Mouse (Mus musculus) midbrain, embryonic 14.5 days (tissue): ENCODE results near the gene Rgs14. TPM values are rescaled to one million over a fixed set of nuclear protein-coding genes. Genes with fewer than 3 reads are reported as not detected.

Experiments used
- ATAC-seq: fragments of 200-750 bp; cut with Nextera tagmentation; 2 replicates; pipeline ENCODE4 v1.8.0; 2017; ENCODE audit warnings: moderate number of reproducible peaks, moderate library complexity; ENCODE audit not compliant: low FRiP score, low TSS enrichment
- DNase-seq: peaks from one replicate; pipeline ENCODE4 v3.0.0-alpha.2; 2015
- H3K27ac ChIP-seq: fragments of 300-500 bp; sonication (generic); replicated peaks from 2 replicates; pipeline ENCODE4 v1.5.1; 2014; ENCODE audit warnings: mild to moderate bottlenecking, low read depth, low read length, moderate library complexity
- H3K27me3 ChIP-seq: fragments of 300-500 bp; sonication (generic); 2 replicates; pipeline ENCODE4 v1.6.1; 2014; ENCODE audit warnings: low read length, control low read depth, mixed read lengths; ENCODE audit not compliant: control insufficient read depth, insufficient read depth
- H3K36me3 ChIP-seq: fragments of 300-500 bp; sonication (generic); 2 replicates; pipeline ENCODE4 v1.6.1; 2014; ENCODE audit warnings: low read length, control low read depth; ENCODE audit not compliant: control insufficient read depth, insufficient read depth
- H3K4me1 ChIP-seq: fragments of 300-500 bp; sonication (generic); 2 replicates; pipeline ENCODE4 v1.6.1; 2014; ENCODE audit warnings: mild to moderate bottlenecking, antibody characterized with exemption, low read length, control low read depth; ENCODE audit not compliant: control insufficient read depth, insufficient read depth
- H3K4me2 ChIP-seq: fragments of 300-500 bp; sonication (generic); 2 replicates; pipeline ENCODE4 v1.6.1; 2014; ENCODE audit warnings: mild to moderate bottlenecking, low read length, moderate library complexity
- H3K4me3 ChIP-seq: fragments of 300-500 bp; sonication (generic); replicated peaks from 2 replicates; pipeline ENCODE4 v1.5.1; 2014; ENCODE audit warnings: low read depth, low read length
- H3K9ac ChIP-seq: fragments of 300-500 bp; sonication (generic); replicated peaks from 2 replicates; pipeline ENCODE4 v1.6.1; 2014; ENCODE audit warnings: mild to moderate bottlenecking, low read length, moderate library complexity
- H3K9me3 ChIP-seq: fragments of 300-500 bp; sonication (generic); 2 replicates; pipeline ENCODE4 v1.6.1; 2016; ENCODE audit warnings: low read length, control low read depth, mixed read lengths; ENCODE audit not compliant: control insufficient read depth
- WGBS: fragments of 180-500 bp; shearing (Covaris S2); extraction: QIAGEN DNeasy Blood & Tissue Kit; methylation state at CpG from one replicate; pipeline ENCODE4 v1.1.7; 2014; 5-methylcytosine and 5-hydroxymethylcytosine counted together
- polyA plus RNA-seq: library from polyadenylated mRNA; unstranded; fragments of >200 nt; fragmentation: Nextera tagmentation; extraction: Ambion mirVana; gene quantifications from 2 replicates; pipeline ENCODE4 v1.2.1, GENCODE M21; 2014

Rgs14 gene
- polyA plus RNA-seq, 1 experiment from 2014 or later = 0.33 TPM

DNA sequence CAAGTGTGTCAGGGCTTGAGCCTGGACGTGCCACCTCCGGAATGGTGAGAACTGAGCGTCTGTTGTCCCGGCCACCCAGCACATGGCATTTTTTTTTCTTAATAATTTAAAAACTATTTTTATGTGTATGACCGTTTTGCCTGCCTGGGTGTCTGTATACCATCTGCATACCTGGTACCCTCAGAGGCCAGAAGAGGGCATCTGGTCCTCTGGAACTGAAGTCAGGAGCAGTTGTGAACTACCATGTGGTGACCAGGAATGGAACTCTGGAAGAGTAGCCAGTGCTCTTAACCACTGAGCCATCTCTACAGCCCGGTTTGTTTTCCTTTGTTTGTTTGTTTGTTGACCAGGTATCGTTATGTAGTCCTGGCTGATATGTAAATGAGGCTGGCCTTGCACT lies 1.1 kb upstream of the Rgs14 start:
- ATAC-seq = no peak
- WGBS = 78% methylated on average over 7 of the region's 7 CpGs
- no peak overlapping the region for H3K27ac ChIP-seq
- H3K9me3 ChIP-seq = no peaks in the 10 kb centered on the region
- no peak overlapping the region for H3K9ac ChIP-seq
- H3K4me3 ChIP-seq = no peak overlapping the region
- no peaks in the 10 kb centered on the region; the same call in 1 of the 2 replicates for H3K27me3 ChIP-seq
- H3K36me3 ChIP-seq = no peaks in the 10 kb centered on the region
- H3K4me2 ChIP-seq = no peak overlapping the region
- DNase-seq = no peak
- H3K4me1 ChIP-seq = no peaks in the 10 kb centered on the region

DNA sequence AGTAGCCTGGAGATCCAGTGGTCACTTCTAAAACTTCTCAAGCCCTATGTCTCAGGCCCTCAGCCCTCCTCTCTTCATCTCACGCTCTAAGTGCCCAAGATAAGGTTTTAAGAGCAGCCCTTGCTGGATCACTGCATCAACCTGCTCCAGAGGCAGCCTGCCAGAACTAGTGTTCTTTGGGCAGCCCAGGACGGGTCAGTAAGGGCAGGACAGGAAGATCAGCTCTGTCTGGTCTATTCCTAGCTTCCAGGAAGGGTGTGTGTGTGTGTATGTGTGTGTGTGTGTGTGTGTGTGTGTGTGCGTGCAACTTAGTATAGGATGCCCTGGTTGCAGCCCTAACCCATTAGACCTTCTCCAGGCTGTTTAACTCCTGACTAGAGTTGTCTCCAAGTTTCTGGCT lies 702 bp downstream of the Rgs14 start:
- Histone ChIP-seq H3K4me2 (no peak overlapping the region), H3K27me3 (no peaks in the 10 kb centered on the region; the same call in 1 of the 2 replicates), H3K9ac (no peak overlapping the region), H3K4me3 (no peak overlapping the region), H3K9me3 (no peaks in the 10 kb centered on the region), H3K36me3 (no peaks in the 10 kb centered on the region), H3K27ac (no peak overlapping the region), H3K4me1 (no peaks in the 10 kb centered on the region)
- DNase-seq (no peak), ATAC-seq (no peak)
- WGBS = 75% methylated on average over 3 of the region's 3 CpGs

DNA sequence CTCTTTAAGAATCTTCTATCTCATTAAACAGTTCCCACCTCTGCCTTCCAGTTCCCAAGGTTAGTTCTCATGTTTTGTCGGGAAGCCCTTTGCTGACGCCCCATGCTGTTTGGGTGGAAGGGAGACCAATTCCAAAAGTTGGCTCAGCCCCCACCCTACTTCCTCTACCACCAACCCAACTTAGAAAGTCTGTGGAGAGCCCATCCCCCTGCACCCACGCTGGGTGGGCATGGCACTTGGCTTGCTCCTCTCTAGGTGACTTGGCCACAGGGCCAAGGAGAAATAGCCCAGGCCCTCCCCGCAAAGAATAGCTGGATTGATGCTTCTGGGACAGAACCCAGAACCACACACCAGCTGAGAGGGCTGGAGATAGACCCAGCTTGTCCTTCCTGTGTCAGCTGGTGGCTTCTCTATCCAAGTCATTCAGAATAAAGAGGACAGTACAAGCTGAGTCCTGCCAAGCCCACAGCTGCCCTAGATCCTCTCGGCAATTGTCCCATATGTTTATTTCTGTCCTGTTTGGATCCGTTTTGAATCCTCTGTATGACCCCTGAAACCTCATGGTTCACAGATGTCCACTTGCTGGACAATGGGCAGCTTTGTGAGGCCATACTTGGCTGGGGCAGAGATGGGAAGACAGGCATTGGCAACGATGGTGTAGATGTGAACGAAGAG lies 1.6 kb downstream of the Rgs14 start:
- Histone ChIP-seq H3K9ac (no peak overlapping the region), H3K4me1 (no peaks in the 10 kb centered on the region), H3K9me3 (no peaks in the 10 kb centered on the region), H3K27me3 (no peaks in the 10 kb centered on the region), H3K27ac (no peak overlapping the region), H3K36me3 (no peaks in the 10 kb centered on the region), H3K4me2 (no peak overlapping the region), H3K4me3 (no peak overlapping the region)
- DNase-seq (no peak), ATAC-seq (no peak)
- WGBS = 75% methylated on average over 8 of the region's 8 CpGs

DNA sequence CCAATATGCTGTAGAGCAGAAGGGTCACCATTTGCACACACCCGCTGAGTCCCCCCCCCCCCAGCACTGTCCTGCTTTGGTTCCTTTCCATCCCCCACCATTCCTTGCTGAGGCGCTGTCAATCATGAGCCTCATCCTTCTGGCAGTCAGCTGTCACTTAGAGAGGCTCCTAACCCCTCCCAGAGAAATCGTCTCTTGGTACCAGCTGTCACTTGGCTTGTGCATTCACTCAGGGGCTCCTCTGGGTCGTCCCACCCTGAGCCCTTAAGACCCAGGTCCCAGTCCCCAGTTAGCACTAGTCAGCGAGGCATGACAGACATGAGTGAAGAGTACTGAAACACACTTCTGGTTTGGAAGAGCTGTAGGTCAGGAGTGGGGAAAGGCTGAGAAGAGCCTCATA lies 2.2 kb downstream of the Rgs14 start:
- no peak overlapping the region for H3K4me2 ChIP-seq
- no peak overlapping the region for H3K27ac ChIP-seq
- DNase-seq (no peak), ATAC-seq (no peak)
- H3K27me3 ChIP-seq = no peaks in the 10 kb centered on the region
- 57% methylated on average over 5 of the region's 5 CpGs for WGBS
- H3K4me3 ChIP-seq = no peak overlapping the region
- H3K9me3 ChIP-seq = no peaks in the 10 kb centered on the region
- H3K4me1 ChIP-seq = no peaks in the 10 kb centered on the region
- H3K9ac ChIP-seq = no peak overlapping the region
- H3K36me3 ChIP-seq = no peaks in the 10 kb centered on the region

DNA sequence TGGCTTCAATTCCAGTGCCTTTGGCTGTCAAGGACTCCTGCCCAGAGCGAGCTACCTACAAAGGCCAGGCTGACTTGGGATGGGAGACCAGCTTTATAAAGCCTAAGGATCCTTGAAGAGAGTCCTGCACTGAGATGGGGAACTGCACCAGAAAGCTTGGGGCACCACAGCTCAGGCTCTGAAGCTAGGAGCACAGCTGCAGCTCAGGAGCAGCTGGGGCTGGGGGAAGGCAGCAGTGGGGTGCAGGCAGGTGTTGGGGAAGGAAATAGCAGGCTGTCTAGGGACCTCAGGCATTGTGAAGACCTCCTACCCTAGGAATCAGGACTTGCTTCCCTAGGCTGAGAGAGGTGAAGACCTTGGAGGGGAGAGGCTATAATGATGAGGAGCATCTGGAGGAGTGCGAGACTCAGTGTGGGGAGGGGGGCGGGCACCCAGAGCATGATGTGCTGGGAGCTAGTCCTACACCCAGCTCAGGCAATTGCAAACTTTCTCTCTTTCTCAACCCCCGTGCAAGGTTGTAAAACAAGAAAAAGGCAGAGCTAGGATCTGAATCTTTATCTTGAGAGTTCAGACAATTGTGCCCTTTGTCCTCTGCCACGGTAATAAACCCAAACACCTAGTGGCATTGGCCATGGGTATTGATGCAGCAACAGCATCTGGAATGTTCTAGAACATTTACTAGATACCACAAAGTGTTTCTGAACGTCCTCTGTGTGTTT lies 4.8 kb downstream of the Rgs14 start:
- 0 out of 2 replicates have a peak overlapping the region, but pooled peaks have one; percentile 4 for H3K9ac ChIP-seq
- 65% methylated on average over 6 of the region's 6 CpGs for WGBS
- no peaks in the 10 kb centered on the region for H3K36me3 ChIP-seq
- H3K4me1 ChIP-seq = no peaks in the 10 kb centered on the region
- H3K4me3 ChIP-seq = no peak overlapping the region
- no peak for ATAC-seq
- H3K27me3 ChIP-seq = peaks cover 16% of the 10 kb centered on the region
- H3K9me3 ChIP-seq = no peaks in the 10 kb centered on the region
- no peak for DNase-seq
- no peak overlapping the region for H3K27ac ChIP-seq
- no peak overlapping the region for H3K4me2 ChIP-seq

DNA sequence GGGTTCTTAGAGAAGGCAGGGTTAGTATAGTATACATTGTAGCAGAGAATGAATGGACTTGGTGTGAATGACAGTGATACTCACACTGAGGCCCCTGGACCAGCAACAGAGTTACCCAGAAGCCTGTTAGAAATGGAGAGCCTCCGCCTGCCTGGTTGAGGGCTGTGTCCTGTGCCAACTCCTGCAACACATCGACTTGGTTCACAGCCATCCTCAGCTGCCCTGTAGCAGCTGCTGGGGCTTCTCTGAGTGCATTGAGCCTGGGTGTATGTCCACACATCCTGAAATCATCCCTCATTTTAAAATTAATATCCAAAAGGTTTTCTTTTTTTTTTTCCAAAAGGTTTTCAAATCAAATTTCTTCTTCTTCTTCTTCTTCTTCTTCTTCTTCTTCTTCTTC lies 6.3 kb downstream of the Rgs14 start:
- Histone ChIP-seq H3K9me3 (no peaks in the 10 kb centered on the region), H3K4me3 (no peak overlapping the region), H3K27ac (no peak overlapping the region), H3K9ac (no peak overlapping the region), H3K27me3 (peaks cover 27% of the 10 kb centered on the region), H3K36me3 (no peaks in the 10 kb centered on the region), H3K4me1 (no peaks in the 10 kb centered on the region), H3K4me2 (no peak overlapping the region)
- ATAC-seq (no peak), DNase-seq (no peak)
- 70% methylated on average over 2 of the region's 2 CpGs for WGBS

DNA sequence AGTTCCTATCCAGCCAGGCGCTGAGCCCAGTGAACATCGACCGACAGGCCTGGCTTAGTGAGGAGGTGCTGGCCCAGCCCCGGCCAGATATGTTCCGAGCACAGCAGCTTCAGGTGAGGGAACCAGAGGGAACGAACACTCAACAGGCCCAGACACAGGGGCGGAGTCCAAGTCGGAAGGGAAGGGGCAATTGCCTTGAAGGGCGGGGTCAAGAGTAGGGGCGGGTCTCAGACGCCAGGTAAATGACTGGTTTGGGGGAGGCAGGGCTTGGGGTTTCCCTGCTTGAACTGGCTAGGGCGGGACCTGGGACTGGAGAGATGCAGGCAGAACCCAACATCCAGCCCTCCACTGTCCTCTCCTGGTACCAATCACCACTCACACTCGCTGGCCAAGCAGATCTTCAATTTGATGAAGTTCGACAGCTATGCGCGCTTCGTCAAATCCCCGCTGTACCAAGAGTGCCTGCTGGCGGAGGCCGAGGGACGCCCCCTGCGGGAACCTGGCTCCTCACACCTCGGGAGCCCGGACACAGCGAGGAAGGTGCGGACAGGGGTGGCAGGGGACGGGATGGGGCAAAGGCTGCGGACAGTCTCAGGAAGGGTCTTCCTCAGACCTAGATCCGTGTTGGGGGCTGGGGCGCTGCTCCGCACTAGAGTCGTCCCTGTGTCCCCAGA lies 9.5 kb downstream of the Rgs14 start:
- Histone ChIP-seq H3K27me3 (peaks cover 27% of the 10 kb centered on the region), H3K4me2 (no peak overlapping the region)

DNA sequence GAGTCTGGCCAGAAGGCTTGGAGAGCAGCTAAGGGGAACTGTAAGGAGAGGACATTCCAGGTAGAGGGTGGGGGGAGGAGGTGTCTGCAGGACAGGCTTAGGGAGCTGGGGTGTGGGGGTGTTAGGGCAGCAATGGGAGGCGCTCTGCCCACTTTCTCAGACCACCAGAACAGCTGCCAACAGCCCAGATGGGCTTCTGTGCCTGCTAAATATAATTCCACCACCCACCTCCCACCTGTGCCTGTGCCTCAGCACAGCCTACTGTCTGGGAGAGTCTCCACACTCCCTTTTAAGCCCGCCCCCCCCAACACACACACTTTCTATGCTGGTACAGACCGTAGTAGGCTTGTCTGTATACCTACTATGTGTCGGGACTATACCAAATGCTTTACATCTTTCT lies 12.3 kb downstream of the Rgs14 start:
- no peak for DNase-seq
- H3K9ac ChIP-seq = no peak overlapping the region
- H3K4me2 ChIP-seq = no peak overlapping the region
- ATAC-seq = no peak
- H3K36me3 ChIP-seq = no peaks in the 10 kb centered on the region
- no peaks in the 10 kb centered on the region for H3K9me3 ChIP-seq
- H3K4me3 ChIP-seq = no peak overlapping the region
- H3K27me3 ChIP-seq = peaks cover 27% of the 10 kb centered on the region
- no peak overlapping the region for H3K27ac ChIP-seq
- no peaks in the 10 kb centered on the region for H3K4me1 ChIP-seq
- 87% methylated on average over 4 of the region's 4 CpGs for WGBS

More for the DNA sequence above, 9.5 kb downstream of the Rgs14 start:
- H3K9me3 ChIP-seq = no peaks in the 10 kb centered on the region
- H3K36me3 ChIP-seq = no peaks in the 10 kb centered on the region
- no peak overlapping the region for H3K9ac ChIP-seq
- no peak overlapping the region for H3K4me3 ChIP-seq
- H3K4me1 ChIP-seq = no peaks in the 10 kb centered on the region
- ATAC-seq = no peak
- 6% methylated on average over 32 of the region's 32 CpGs for WGBS
- no peak for DNase-seq
- H3K27ac ChIP-seq = no peak overlapping the region
